Comparison of ENCODE assay signal across 12 mouse cellular contexts in genomic region chr14:107687261-107688019, GRCm38 (mm10).
DNase-seq lines count a peak whose midpoint lies in the region; ATAC-seq and TF ChIP-seq lines count a peak whose summit lies in the region.
"Had no signal": no experiment of that assay in that cellular context is flagged by ENCODE, and none has a peak within 500 bp of the region (broad histone marks: within the 10 kb centered on the region; RNA-seq: fewer than 3 reads in every experiment).

No protein-coding gene starts in this region.

- no peaks in the 10 kb centered on the region for H3K27me3 ChIP-seq in intestine, embryonic 16.5 days (replicated peaks; ENCODE audit: control insufficient read depth, insufficient read depth, low read length)
- H3K27me3 ChIP-seq: liver, embryonic 15.5 days had no signal

- TF ChIP-seq CTCF in cortical plate, adult 2 months (IDR thresholded peaks at IDR 0.05; ENCODE audit: extremely low read depth, insufficient read depth, low read length) = no peak
- TF ChIP-seq CTCF in left cerebral cortex, adult 2 months (IDR thresholded peaks at IDR 0.05) = no peak

- no peak for TF ChIP-seq POLR2A in cortical plate, adult 2 months (IDR thresholded peaks at IDR 0.05; ENCODE audit: extremely low read depth, insufficient read depth, low read length)

- peak; percentile 99 for ATAC-seq in frontal cortex, adult (ENCODE audit: low TSS enrichment)
- ATAC-seq in intestine, embryonic 16.5 days = no peak
- no peak for ATAC-seq in megakaryocyte-erythroid progenitor cell, adult 5-6 weeks (replicated peaks; ENCODE audit: low FRiP score, low TSS enrichment, poor library complexity, severe bottlenecking)

- H3K36me3 ChIP-seq in intestine, embryonic 16.5 days (ENCODE audit: control insufficient read depth, insufficient read depth, low read length) = no peaks in the 10 kb centered on the region
- H3K36me3 ChIP-seq: liver, embryonic 15.5 days had no signal

- no peaks in the 10 kb centered on the region for H3K9me3 ChIP-seq in intestine, embryonic 16.5 days (ENCODE audit: control insufficient read depth, low read length)
- H3K9me3 ChIP-seq: liver, embryonic 15.5 days had no signal

- 89% methylated on average over 3 of the region's 3 CpGs for WGBS in intestine, embryonic 16.5 days

- H3K4me2 ChIP-seq in intestine, embryonic 16.5 days (ENCODE audit: low read depth, low read length) = no peak overlapping the region
- H3K4me2 ChIP-seq: liver, embryonic 15.5 days had no signal

- H3K27ac ChIP-seq in cortical plate, adult 2 months (ENCODE audit: insufficient read depth, low read length) = peak overlapping the region; percentile 28; the same call in 1 of the 2 replicates
- peak overlapping the region; percentile 65 for H3K27ac ChIP-seq in left cerebral cortex, adult 2 months
- no peak overlapping the region for H3K27ac ChIP-seq in intestine, embryonic 16.5 days (ENCODE audit: low read length)
- H3K27ac ChIP-seq: liver, embryonic 15.5 days had no signal

- no peak overlapping the region for H3K9ac ChIP-seq in intestine, embryonic 16.5 days (ENCODE audit: low read depth, low read length)
- H3K9ac ChIP-seq: liver, embryonic 15.5 days had no signal

- no peak overlapping the region for H3K4me3 ChIP-seq in cortical plate, adult 2 months (ENCODE audit: insufficient read depth, low read length)
- H3K4me3 ChIP-seq in left cerebral cortex, adult 2 months = no peak overlapping the region
- no peak overlapping the region for H3K4me3 ChIP-seq in intestine, embryonic 16.5 days (ENCODE audit: low read length)
- H3K4me3 ChIP-seq: liver, embryonic 15.5 days; myocyte had no signal

- intact Hi-C loops in left cerebral cortex, adult 2 months (cut with DNase I) = no loop called here

- DNase-seq in frontal cortex, postnatal 25 days (ENCODE audit: low spot score in 2 of 2) = no peak
- DNase-seq in left cerebral cortex, adult 2 months (ENCODE audit: extremely low spot score in 1 of 2, low spot score in 2 of 2) = no peak
- DNase-seq in telencephalon, adult 2 months (ENCODE audit: low read depth, low spot score) = peak; percentile 90
- DNase-seq in testis, postnatal 10 days (ENCODE audit: low spot score) = no peak
- DNase-seq: heart, adult 18-20 months; kidney, adult 18-20 months had no signal

- peaks cover 1% of the 10 kb centered on the region; the same call in 1 of the 2 replicates for H3K4me1 ChIP-seq in cortical plate, adult 2 months (ENCODE audit: control insufficient read depth, insufficient read depth, low read length)
- no peaks in the 10 kb centered on the region for H3K4me1 ChIP-seq in intestine, embryonic 16.5 days (ENCODE audit: control insufficient read depth, insufficient read depth, low read length)
- H3K4me1 ChIP-seq: liver, embryonic 15.5 days had no signal
